Mouse (Mus musculus) stomach, postnatal 0 days (tissue): ENCODE results near the gene Synm. TPM values are rescaled to one million over a fixed set of nuclear protein-coding genes. Genes with fewer than 3 reads are reported as not detected.

ENCODE experiments used
- ATAC-seq: fragments of 200-750 bp; cut with Nextera tagmentation; 2 replicates; pipeline ENCODE4 v1.8.0; 2017; ENCODE audit not compliant: low FRiP score, low TSS enrichment
- DNase-seq: peaks from one replicate; pipeline ENCODE4 v3.0.0-alpha.2; 2016; ENCODE audit warnings: low spot score
- H3K27ac ChIP-seq: fragments of 300-500 bp; sonication (generic); replicated peaks from 2 replicates; pipeline ENCODE4 v1.5.1; 2014; ENCODE audit warnings: mild to moderate bottlenecking, control low read depth
- H3K27me3 ChIP-seq: fragments of 300-500 bp; sonication (generic); 2 replicates; pipeline ENCODE4 v1.6.1; 2014; ENCODE audit warnings: low read length; ENCODE audit not compliant: control insufficient read depth, insufficient read depth
- H3K36me3 ChIP-seq: fragments of 300-500 bp; sonication (generic); 2 replicates; pipeline ENCODE4 v1.6.1; 2014; ENCODE audit warnings: low read length, mixed read lengths; ENCODE audit not compliant: control insufficient read depth, insufficient read depth
- H3K4me1 ChIP-seq: fragments of 300-500 bp; sonication (generic); replicated peaks from 2 replicates; pipeline ENCODE4 v1.6.1; 2014; ENCODE audit warnings: antibody characterized with exemption; ENCODE audit not compliant: control insufficient read depth, insufficient read depth
- H3K4me2 ChIP-seq: fragments of 300-500 bp; sonication (generic); replicated peaks from 2 replicates; pipeline ENCODE4 v1.6.1; 2014; ENCODE audit warnings: low read depth, mild to moderate bottlenecking, control low read depth, moderate library complexity
- H3K4me3 ChIP-seq: fragments of 300-500 bp; sonication (generic); 2 replicates; pipeline ENCODE4 v1.5.1; 2014; ENCODE audit warnings: low read depth, low read length, control low read depth
- H3K9ac ChIP-seq: fragments of 300-500 bp; sonication (generic); 2 replicates; pipeline ENCODE4 v1.6.1; 2014; ENCODE audit warnings: mild to moderate bottlenecking, low read length, control low read depth, mixed read lengths
- H3K9me3 ChIP-seq: fragments of 300-500 bp; sonication (generic); 2 replicates; pipeline ENCODE4 v1.6.1; 2016; ENCODE audit warnings: low read length; ENCODE audit not compliant: control insufficient read depth
- CTCF ChIP-seq: IDR thresholded peaks from 2 replicates; pipeline ENCODE4 v1.5.1; 2016; ENCODE audit warnings: antibody characterized with exemption, low read depth, mild to moderate bottlenecking, moderate library complexity
- EP300 ChIP-seq: optimal IDR thresholded peaks from 2 replicates; pipeline ENCODE3; 2016; ENCODE audit warnings: antibody characterized with exemption
- WGBS: fragments of 180-500 bp; shearing (Covaris S2); extraction: QIAGEN DNeasy Blood & Tissue Kit; methylation state at CpG from one replicate; pipeline ENCODE4 v1.1.7; 2014; 5-methylcytosine and 5-hydroxymethylcytosine counted together
- polyA plus RNA-seq: library from polyadenylated mRNA; unstranded; fragments of >200 nt; fragmentation: Nextera tagmentation; extraction: Ambion mirVana; gene quantifications from 2 replicates; pipeline ENCODE4 v1.2.1, GENCODE M21; 2015

The Synm gene
- polyA plus RNA-seq, result 13.7 and 17.1 TPM in 2 replicates

DNA sequence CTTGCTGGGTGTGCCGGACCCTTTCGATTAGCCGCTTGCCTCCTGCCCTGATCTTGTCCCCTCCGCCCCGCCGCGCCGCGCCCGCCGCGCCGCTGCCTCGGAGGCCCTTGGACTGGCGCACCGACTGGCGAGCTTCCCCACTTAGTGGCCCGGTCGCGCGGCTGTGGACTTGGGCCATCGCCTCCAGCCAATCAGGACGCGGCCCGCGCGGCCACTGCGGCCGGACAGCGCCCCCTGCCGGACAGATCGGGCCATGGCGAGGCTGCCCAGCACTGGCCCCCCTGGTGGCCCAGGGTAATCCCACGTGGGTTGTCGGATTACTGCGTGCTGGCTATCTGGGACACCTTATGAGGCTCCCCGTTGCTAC is at the start of gene Synm:
Gene Synm, minus strand, starts transcription at position 114 of the 367 bp plus-strand sequence.
- Histone ChIP-seq H3K9ac (peak within 1 kb of the TSS; percentile 74), H3K4me2 (peak within 1 kb of the TSS; percentile 98), H3K9me3 (no peaks in the 10 kb centered on the region), H3K27me3 (no peaks in the 10 kb centered on the region), H3K4me3 (peak within 1 kb of the TSS; percentile 63), H3K36me3 (no peaks in the 10 kb centered on the region), H3K27ac (peak within 1 kb of the TSS; percentile 82), H3K4me1 (no peaks in the 10 kb centered on the region)
- DNase-seq, result peak; percentile 94
- peak; percentile 95 for TF ChIP-seq CTCF
- no peak for TF ChIP-seq EP300
- peak; percentile 93 for ATAC-seq
- under 1% methylated on average over 37 of the region's 37 CpGs for WGBS

DNA sequence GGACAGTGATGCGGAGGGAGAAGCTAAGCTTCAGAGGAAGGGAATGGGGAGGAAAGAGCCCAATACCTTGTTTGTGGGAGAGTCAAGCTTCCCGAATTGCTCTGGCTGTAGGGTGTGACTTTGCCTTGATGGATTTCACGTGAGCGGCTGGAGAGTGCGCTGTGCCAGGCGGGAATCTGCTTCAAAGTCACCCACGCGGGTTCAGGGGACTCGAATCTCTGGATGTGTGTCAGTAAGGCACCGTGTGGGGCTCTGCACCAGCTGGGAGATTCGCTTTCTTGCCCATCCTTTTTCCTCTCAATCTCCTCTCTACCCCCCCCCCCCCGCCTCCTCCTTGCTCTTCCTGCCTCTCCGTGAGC is 44.3 kb upstream of the Synm start:
- Histone ChIP-seq H3K27me3 (no peaks in the 10 kb centered on the region), H3K4me1 (no peaks in the 10 kb centered on the region), H3K4me3 (peak overlapping the region; percentile 28), H3K27ac (peak overlapping the region; percentile 58), H3K36me3 (no peaks in the 10 kb centered on the region), H3K9ac (peak overlapping the region; percentile 53), H3K4me2 (peak overlapping the region; percentile 62), H3K9me3 (no peaks in the 10 kb centered on the region)
- DNase-seq (no peak), ATAC-seq (no peak)
- TF ChIP-seq EP300 (no peak), CTCF (no peak)
- 10% methylated on average over 12 of the region's 13 CpGs for WGBS

GRCm38 (mm10) chr7:67803015-67803856 is 43.7 kb upstream of the Synm start:
- Histone ChIP-seq H3K27ac (peak overlapping the region; percentile 58), H3K9me3 (no peaks in the 10 kb centered on the region), H3K4me3 (peak overlapping the region; percentile 28), H3K4me1 (no peaks in the 10 kb centered on the region), H3K9ac (peak overlapping the region; percentile 53), H3K27me3 (no peaks in the 10 kb centered on the region), H3K4me2 (peak overlapping the region; percentile 62), H3K36me3 (no peaks in the 10 kb centered on the region)
- peak; percentile 9 for TF ChIP-seq EP300
- peak; percentile 100 for TF ChIP-seq CTCF
- WGBS, result 12% methylated on average over 28 of the region's 28 CpGs
- ATAC-seq, result peak; percentile 90
- peak; percentile 90 for DNase-seq

GRCm38 (mm10) chr7:67801022-67801421 is 41.5 kb upstream of the Synm start:
- ATAC-seq, result no peak
- Histone ChIP-seq H3K4me3 (no peak overlapping the region), H3K9me3 (no peaks in the 10 kb centered on the region), H3K4me2 (no peak overlapping the region), H3K36me3 (no peaks in the 10 kb centered on the region), H3K27ac (no peak overlapping the region), H3K27me3 (no peaks in the 10 kb centered on the region), H3K9ac (no peak overlapping the region), H3K4me1 (no peaks in the 10 kb centered on the region)
- no peak for DNase-seq
- TF ChIP-seq CTCF (no peak), EP300 (no peak)
- 70% methylated on average over 4 of the region's 4 CpGs for WGBS

DNA sequence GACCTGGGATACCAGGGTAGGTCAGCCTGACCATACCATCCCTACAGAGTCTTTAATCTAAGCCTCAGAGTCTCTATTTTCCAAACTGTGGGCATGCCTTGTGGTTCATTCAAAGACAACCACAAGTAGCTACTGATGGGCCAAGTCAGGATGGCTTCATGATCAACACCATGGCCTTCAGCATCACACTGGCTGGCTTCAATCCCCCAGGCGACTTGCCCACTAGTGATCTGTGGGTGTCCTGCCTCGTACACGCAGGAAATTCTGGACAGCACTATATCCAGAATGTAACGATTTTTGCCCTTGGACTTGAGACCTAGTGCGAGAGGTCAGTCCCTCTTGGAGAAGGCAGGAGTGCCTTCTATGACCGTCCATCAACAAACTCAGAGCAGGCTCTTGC is 41.0 kb upstream of the Synm start:
- Histone ChIP-seq H3K4me3 (no peak overlapping the region), H3K36me3 (no peaks in the 10 kb centered on the region), H3K27me3 (no peaks in the 10 kb centered on the region), H3K4me2 (no peak overlapping the region), H3K27ac (no peak overlapping the region), H3K4me1 (no peaks in the 10 kb centered on the region), H3K9ac (no peak overlapping the region), H3K9me3 (no peaks in the 10 kb centered on the region)
- WGBS, result 88% methylated on average over 6 of the region's 6 CpGs
- ATAC-seq, result no peak
- TF ChIP-seq EP300 (no peak), CTCF (no peak)
- DNase-seq, result no peak

- H3K36me3 ChIP-seq, result no peaks in the 10 kb centered on the region
- H3K4me2 ChIP-seq, result no peak overlapping the region
- H3K4me1 ChIP-seq, result no peaks in the 10 kb centered on the region
- no peaks in the 10 kb centered on the region for H3K27me3 ChIP-seq
- H3K9me3 ChIP-seq, result no peaks in the 10 kb centered on the region
- 72% methylated on average over 4 of the region's 4 CpGs for WGBS
- no peak overlapping the region for H3K4me3 ChIP-seq
- TF ChIP-seq EP300, result no peak
- TF ChIP-seq CTCF, result no peak
- H3K9ac ChIP-seq, result no peak overlapping the region
- no peak overlapping the region for H3K27ac ChIP-seq
- DNase-seq, result no peak
- ATAC-seq, result no peak
Observed at GRCm38 (mm10) chr7:67798476-67798875, 38.9 kb upstream of the Synm start.
